Mouse (Mus musculus) adrenal gland, postnatal 25 days (tissue): ENCODE measurements around the gene Mtrex. TPM values are rescaled to one million over a fixed set of nuclear protein-coding genes. Genes with fewer than 3 reads are reported as not detected.

ENCODE experiments used
- DNase-seq: peaks from one replicate; pipeline ENCODE4 v3.0.0; 2021; ENCODE audit warnings: mixed read lengths
- total RNA-seq: library from RNA; stranded (reverse); gene quantifications from 2 replicates; pipeline ENCODE4 v1.2.3, GENCODE M21; 2021

Gene Mtrex
- total RNA-seq, 1 experiment from 2014 or later = 53.8 TPM

DNA sequence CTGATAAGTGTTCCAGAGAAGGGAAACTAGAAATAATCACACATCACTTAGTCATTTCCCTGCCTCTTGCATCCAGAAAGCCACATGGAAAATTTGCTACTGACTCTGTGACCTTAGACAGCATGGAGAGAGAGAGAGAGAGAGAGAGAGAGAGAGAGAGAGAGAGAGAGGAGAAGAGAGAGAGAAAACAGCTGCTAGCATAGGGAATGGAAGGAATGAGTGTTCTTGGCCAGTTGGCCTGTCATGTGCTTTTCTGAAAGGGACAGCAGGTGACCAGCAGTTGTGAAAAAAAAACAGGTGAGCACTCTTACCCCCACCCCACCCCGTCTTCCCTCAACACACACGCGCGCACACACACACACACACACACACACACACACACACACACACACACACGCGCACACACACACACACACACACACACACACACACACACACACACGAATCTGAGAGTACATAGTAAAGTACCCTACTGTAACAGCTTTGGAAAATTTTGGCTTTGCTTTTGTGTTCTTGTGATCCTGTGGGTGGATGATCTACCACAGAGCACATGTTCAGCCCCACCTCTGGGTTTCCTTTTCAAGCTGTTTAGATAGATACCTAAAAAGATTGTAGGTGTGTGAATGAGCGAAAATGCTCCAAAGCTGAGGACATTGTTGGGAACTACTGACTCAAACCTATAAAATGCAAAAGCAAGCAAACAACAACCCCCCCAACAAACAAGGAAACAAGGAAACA, 103.1 kb downstream of the Mtrex start:
- DNase-seq = no peak

DNA sequence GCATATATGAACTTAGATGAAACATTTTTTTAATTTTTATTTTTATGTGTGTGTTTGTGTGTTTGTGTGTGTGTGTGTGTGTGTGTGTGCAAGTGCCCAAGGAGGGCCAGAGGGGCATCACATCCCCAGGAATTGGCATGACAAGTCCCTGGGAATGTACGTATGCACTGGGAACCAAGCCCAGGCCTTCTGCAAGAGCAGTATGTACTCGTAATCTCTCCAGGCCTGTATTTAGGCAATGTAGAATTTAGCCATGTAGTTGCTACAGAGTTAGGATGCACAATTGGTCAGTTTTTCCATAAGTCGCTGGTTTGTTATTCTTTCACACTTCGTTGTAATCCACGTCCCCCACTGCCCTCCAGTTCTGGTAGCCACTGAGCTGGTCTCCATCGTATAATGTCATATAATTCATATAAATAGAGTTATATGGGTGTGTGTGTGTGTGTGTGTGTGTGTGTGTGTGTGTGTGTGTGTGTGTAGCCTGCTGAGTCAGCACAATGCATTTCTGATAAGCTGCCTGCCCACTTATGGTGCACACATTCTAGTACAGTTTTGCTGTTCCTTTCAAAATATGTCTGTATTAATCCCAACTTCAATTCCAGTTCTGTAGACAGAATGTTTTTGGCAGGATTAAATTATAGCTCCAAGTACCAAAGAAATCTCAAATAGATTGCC, 103.8 kb downstream of the Mtrex start:
- DNase-seq = no peak

DNA sequence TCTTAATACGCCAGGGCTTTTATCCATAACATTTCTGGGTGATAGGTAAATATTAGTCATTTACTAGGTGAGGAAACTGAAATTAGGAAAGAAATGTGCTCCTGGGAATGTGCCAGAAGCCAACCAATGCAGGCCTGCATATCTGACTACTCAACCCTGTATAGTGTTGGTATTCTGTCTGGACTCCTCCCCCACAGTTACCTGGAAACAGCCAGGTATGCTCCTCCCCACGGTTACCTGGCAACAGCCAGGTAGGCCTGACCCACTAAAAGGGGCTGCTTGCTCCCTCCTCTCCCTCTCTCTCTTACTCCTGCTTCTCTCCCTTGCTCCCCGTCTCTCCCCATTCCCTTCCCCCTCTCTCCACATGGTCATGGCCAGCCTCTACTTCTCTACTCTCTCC, 104.8 kb downstream of the Mtrex start:
- no peak for DNase-seq

DNA sequence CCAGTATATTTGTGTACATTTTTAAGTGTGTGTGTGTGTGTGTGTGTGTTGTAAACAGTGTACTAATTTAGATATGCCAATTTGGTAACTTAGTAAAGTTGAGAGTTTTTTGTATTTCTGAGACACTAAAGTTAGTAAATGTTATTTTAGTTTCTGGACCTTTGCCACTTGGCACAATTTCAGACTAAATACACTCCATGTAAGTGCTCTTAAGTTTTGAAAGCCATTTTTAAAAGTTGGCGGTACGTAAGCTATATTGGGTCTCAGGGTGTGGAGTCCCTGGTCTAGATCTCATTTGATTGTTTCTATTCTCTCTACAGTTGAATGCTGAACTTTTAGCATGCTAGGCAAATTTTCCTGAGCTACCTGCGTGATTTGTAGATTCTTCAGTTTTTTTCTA, 109.1 kb downstream of the Mtrex start:
- DNase-seq = no peak

Other genes starting within 250 kb of the Mtrex start
- gene Plpp1, start 126.6 kb downstream of the Mtrex start, total RNA-seq = 225 and 226 TPM in 2 replicates
- gene Dhx29, start 56 bp upstream of the Mtrex start, total RNA-seq = 17.5 and 20.3 TPM in 2 replicates
- 0.33 and 0.67 TPM in 2 replicates for gene Ccno, start 60.4 kb upstream of the Mtrex start, total RNA-seq
- not detected in 2 replicates for gene Mcidas, start 66.4 kb upstream of the Mtrex start, total RNA-seq
- gene Cdc20b, start 107.7 kb upstream of the Mtrex start, total RNA-seq = not detected in 2 replicates
- gene Gpx8, start 119.0 kb upstream of the Mtrex start, total RNA-seq = 86.0 and 96.8 TPM in 2 replicates
- not detected in 2 replicates for gene Gzma, start 173.6 kb upstream of the Mtrex start, total RNA-seq